Mouse (Mus musculus) left cerebral cortex, postnatal 4 days (tissue): ENCODE measurements at regions not wholly inside any gene's neighbourhood (a gene's known extent, or its start where the extent isn't known, plus 50 kb on each side); places are given as distances from the start of the nearest gene placed in this dataset.

Experiments used
- DNase-seq: peaks from one replicate; pipeline ENCODE4 v3.0.0-alpha.2; 2022
- intact Hi-C: fragments of 180-260 bp; cut with DNase I; formaldehyde crosslinking; loops from one replicate; pipeline ENCODE4 v1.15.1; 2025

GRCm38 (mm10) chr19:56100131-56100872 lies 186.6 kb upstream of the Habp2 start:
- intact Hi-C loops = no loop called here
- no peak for DNase-seq

GRCm38 (mm10) chr19:56102454-56103080 lies 184.4 kb upstream of the Habp2 start:
- intact Hi-C loops = no loop called here
- DNase-seq = no peak

GRCm38 (mm10) chr19:56105073-56105451 lies 181.9 kb upstream of the Habp2 start:
- DNase-seq = no peak
- intact Hi-C loops = no loop called here

- peak; percentile 14 for DNase-seq
These were observed 181.4 kb upstream of the Habp2 start for GRCm38 (mm10) chr19:56105452-56106091.

GRCm38 (mm10) chr19:56108796-56109195 lies 178.1 kb upstream of the Habp2 start:
- intact Hi-C loops = no loop called here
- DNase-seq = no peak

More at GRCm38 (mm10) chr19:56105452-56106091, 181.4 kb upstream of the Habp2 start:
- intact Hi-C loops = no loop called here

- intact Hi-C loops = no loop called here
- DNase-seq = no peak
These were observed 171.2 kb upstream of the Habp2 start for GRCm38 (mm10) chr19:56115552-56116284.

GRCm38 (mm10) chr19:56116285-56116680 lies 170.7 kb upstream of the Habp2 start:
- intact Hi-C loops = no loop called here

GRCm38 (mm10) chr19:56120723-56121122 lies 166.2 kb upstream of the Habp2 start:
- DNase-seq = no peak
- intact Hi-C loops = no loop called here

More at GRCm38 (mm10) chr19:56116285-56116680, 170.7 kb upstream of the Habp2 start:
- no peak for DNase-seq

GRCm38 (mm10) chr19:56122186-56122585 lies 164.8 kb upstream of the Habp2 start:
- no peak for DNase-seq
- intact Hi-C loops = no loop called here

- DNase-seq = no peak
- intact Hi-C loops = loop anchor here (5.0 to 10.0 kb wide), 3 partner anchors 237 to 799 kb away; no protein-coding TSS in a partner anchor
These were observed 155.4 kb upstream of the Habp2 start for GRCm38 (mm10) chr19:56131556-56131955.

GRCm38 (mm10) chr19:56132911-56133562 lies 153.9 kb upstream of the Habp2 start:
- no peak for DNase-seq
- intact Hi-C loops = loop anchor here (5.0 to 10.0 kb wide), 3 partner anchors 238 to 801 kb away; no protein-coding TSS in a partner anchor

- no peak for DNase-seq
- intact Hi-C loops = loop anchor here (5.0 to 10.0 kb wide), 3 partner anchors 239 to 801 kb away; no protein-coding TSS in a partner anchor
These were observed 153.4 kb upstream of the Habp2 start for GRCm38 (mm10) chr19:56133565-56133964.

GRCm38 (mm10) chr19:56134081-56134818 lies 152.7 kb upstream of the Habp2 start:
- DNase-seq = peak; percentile 82
- intact Hi-C loops = loop anchor here (5.0 to 10.0 kb wide), 3 partner anchors 239 to 802 kb away; no protein-coding TSS in a partner anchor

GRCm38 (mm10) chr19:56135306-56135928 lies 151.5 kb upstream of the Habp2 start:
- intact Hi-C loops = loop anchor here (10.0 kb wide), 1 partner anchor 241 kb away; no protein-coding TSS in a partner anchor
- DNase-seq = no peak

GRCm38 (mm10) chr19:56140540-56140939 lies 146.4 kb upstream of the Habp2 start:
- intact Hi-C loops = no loop called here
- DNase-seq = no peak

GRCm38 (mm10) chr19:56144221-56144620 lies 142.7 kb upstream of the Habp2 start:
- intact Hi-C loops = no loop called here
- no peak for DNase-seq

GRCm38 (mm10) chr19:56157120-56157519 lies 129.8 kb upstream of the Habp2 start:
- DNase-seq = no peak
- intact Hi-C loops = no loop called here

GRCm38 (mm10) chr19:56162156-56162555 lies 124.8 kb upstream of the Habp2 start:
- DNase-seq = no peak
- intact Hi-C loops = no loop called here
